Mouse (Mus musculus): ENCODE measurements around the gene Zzz3. TPM values are rescaled to one million over a fixed set of nuclear protein-coding genes. Genes with fewer than 3 reads are reported as not detected.

The Zzz3 gene
- polyA plus RNA-seq (2021; fragmentation: Nextera tagmentation), result 5.5 and 8.0 TPM in 2 replicates
- long read RNA-seq, experiment 1, full-length matches to known transcripts, result 5 of 24 reads
- long read RNA-seq, experiment 1, partial matches to known transcripts, result 11 of 24 reads
- long read RNA-seq, experiment 1, other reads (novel, unspliced or antisense), result 8 of 24 reads
- long read RNA-seq, experiment 2, full-length matches to known transcripts, result 50 of 93 reads
- long read RNA-seq, experiment 2, partial matches to known transcripts, result 12 of 93 reads
- long read RNA-seq, experiment 2, other reads (novel, unspliced or antisense), result 31 of 93 reads

GRCm38 (mm10) chr3:152395350-152396277 lies at the start of gene Zzz3:
TSS of gene Zzz3 (plus strand) at chr3:152395473.

GRCm38 (mm10) chr3:152345732-152346632 lies 49.3 kb upstream of the Zzz3 start, which contains the start of gene Usp33:
TSS of gene Usp33 (plus strand) at chr3:152346478.

Other genes with a start within 250 kb of the Zzz3 start
- 2.2 and 3.2 TPM in 2 replicates for gene Gipc2, start 229.2 kb upstream of the Zzz3 start, polyA plus RNA-seq (2021; fragmentation: Nextera tagmentation)
- 42.8 and 45.6 TPM in 2 replicates for gene Dnajb4, start 185.2 kb upstream of the Zzz3 start, polyA plus RNA-seq (2021; fragmentation: Nextera tagmentation)
- gene Fubp1, start 185.1 kb upstream of the Zzz3 start, polyA plus RNA-seq (2021; fragmentation: Nextera tagmentation), result 68.2 and 69.0 TPM in 2 replicates
- 0.69 and 0.73 TPM in 2 replicates for gene Nexn, start 129.1 kb upstream of the Zzz3 start, polyA plus RNA-seq (2021; fragmentation: Nextera tagmentation)
- 13.9 and 16.0 TPM in 2 replicates for gene Miga1, start 55.1 kb upstream of the Zzz3 start, polyA plus RNA-seq (2021; fragmentation: Nextera tagmentation)
- gene Usp33, start 49.0 kb upstream of the Zzz3 start, polyA plus RNA-seq (2021; fragmentation: Nextera tagmentation), result 63.3 and 68.0 TPM in 2 replicates